Mouse (Mus musculus) heart, embryonic 16.5 days (tissue): ENCODE measurements around the gene Pgf. TPM values are rescaled to one million over a fixed set of nuclear protein-coding genes. Genes with fewer than 3 reads are reported as not detected.

ENCODE experiments used
- ATAC-seq: fragments of 200-750 bp; cut with Nextera tagmentation; replicated peaks from 2 replicates; pipeline ENCODE4 v1.8.0; 2017; ENCODE audit warnings: moderate number of reproducible peaks; ENCODE audit not compliant: insufficient read depth, low FRiP score; ENCODE audit errors: extremely low read depth
- H3K27ac ChIP-seq: fragments of 300-500 bp; sonication (generic); 2 replicates; pipeline ENCODE4 v1.5.1; 2014; ENCODE audit warnings: mild to moderate bottlenecking, low read length, control low read depth, moderate library complexity
- H3K27me3 ChIP-seq: fragments of 300-500 bp; sonication (generic); 2 replicates; pipeline ENCODE4 v1.6.1; 2014; ENCODE audit warnings: low read length, mixed read lengths; ENCODE audit not compliant: control insufficient read depth, insufficient read depth
- H3K36me3 ChIP-seq: fragments of 300-500 bp; sonication (generic); 2 replicates; pipeline ENCODE4 v1.6.1; 2014; ENCODE audit not compliant: control insufficient read depth, insufficient read depth
- H3K4me1 ChIP-seq: fragments of 300-500 bp; sonication (generic); 2 replicates; pipeline ENCODE4 v1.6.1; 2014; ENCODE audit warnings: low read length, mixed read lengths; ENCODE audit not compliant: control insufficient read depth, insufficient read depth
- H3K4me2 ChIP-seq: fragments of 300-500 bp; sonication (generic); 2 replicates; pipeline ENCODE4 v1.6.1; 2014; ENCODE audit warnings: low read depth, mild to moderate bottlenecking, control low read depth, low read length
- H3K4me3 ChIP-seq: fragments of 300-500 bp; sonication (generic); 2 replicates; pipeline ENCODE4 v1.5.1; 2014; ENCODE audit warnings: mild to moderate bottlenecking, control low read depth, low read length
- H3K9ac ChIP-seq: fragments of 300-500 bp; sonication (generic); 2 replicates; pipeline ENCODE4 v1.6.1; 2014; ENCODE audit warnings: low read length, control low read depth
- H3K9me3 ChIP-seq: fragments of 300-500 bp; sonication (generic); replicated peaks from 2 replicates; pipeline ENCODE4 v1.6.1; 2016; ENCODE audit warnings: low read length; ENCODE audit not compliant: control insufficient read depth
- whole genome bisulfite sequencing: fragments of 180-500 bp; shearing (Covaris S2); extraction: QIAGEN DNeasy Blood & Tissue Kit; methylation state at CpG from one replicate; pipeline ENCODE4 v1.1.7; 2014; 5-methylcytosine and 5-hydroxymethylcytosine counted together
- polyA plus RNA-seq: library from polyadenylated mRNA; unstranded; fragments of >200 nt; fragmentation: Nextera tagmentation; extraction: Ambion mirVana; gene quantifications from 2 replicates; pipeline ENCODE4 v1.2.1, GENCODE M21; 2015

The Pgf gene
- polyA plus RNA-seq, 1 experiment from 2014 or later: 9.2 TPM

- H3K9me3 ChIP-seq: no peaks in the 10 kb centered on the region
- H3K27me3 ChIP-seq: no peaks in the 10 kb centered on the region
- H3K4me3 ChIP-seq: no peak overlapping the region
- H3K36me3 ChIP-seq: 0 out of 2 replicates have a peak, but pooled peaks cover 2% of the 10 kb centered on the region
- no peak overlapping the region for H3K4me2 ChIP-seq
- no peak overlapping the region for H3K27ac ChIP-seq
- ATAC-seq: peak; percentile 21; the same call in 1 of the 2 replicates
- whole genome bisulfite sequencing: 72% methylated on average over 11 of the region's 11 CpGs
- H3K4me1 ChIP-seq: peaks cover 29% of the 10 kb centered on the region
- H3K9ac ChIP-seq: no peak overlapping the region
These were observed 7.2 kb downstream of the Pgf start for GRCm38 (mm10) chr12:85170284-85170947.

DNA sequence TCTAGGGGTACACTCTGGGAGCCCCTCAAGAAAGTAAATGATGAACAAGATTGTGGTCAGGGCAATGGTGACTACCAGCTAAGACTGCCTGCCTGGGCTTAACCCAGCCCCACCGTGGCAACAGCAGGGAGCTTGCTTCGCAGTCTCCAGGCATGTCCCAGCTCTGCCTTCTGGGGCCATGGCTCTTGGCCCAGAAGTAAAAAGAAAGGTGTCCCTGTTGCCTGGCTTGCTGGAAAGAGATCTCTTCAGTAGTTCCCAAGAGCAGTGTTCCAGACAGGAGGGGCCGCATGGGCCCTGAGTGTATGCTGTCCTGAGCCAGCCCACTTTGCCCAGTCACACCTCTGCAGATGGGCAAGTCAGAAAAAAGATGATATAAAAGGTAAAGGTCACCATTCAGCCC lies 7.7 kb downstream of the Pgf start:
- peak overlapping the region; percentile 52 for H3K4me2 ChIP-seq
- no peak overlapping the region for H3K9ac ChIP-seq
- peaks cover 24% of the 10 kb centered on the region for H3K4me1 ChIP-seq
- no peak for ATAC-seq
- no peak overlapping the region for H3K27ac ChIP-seq
- H3K9me3 ChIP-seq: no peaks in the 10 kb centered on the region
- H3K27me3 ChIP-seq: no peaks in the 10 kb centered on the region
- no peak overlapping the region for H3K4me3 ChIP-seq
- H3K36me3 ChIP-seq: 0 out of 2 replicates have a peak, but pooled peaks cover 2% of the 10 kb centered on the region
- WGBS: 60% methylated on average over 3 of the region's 3 CpGs

DNA sequence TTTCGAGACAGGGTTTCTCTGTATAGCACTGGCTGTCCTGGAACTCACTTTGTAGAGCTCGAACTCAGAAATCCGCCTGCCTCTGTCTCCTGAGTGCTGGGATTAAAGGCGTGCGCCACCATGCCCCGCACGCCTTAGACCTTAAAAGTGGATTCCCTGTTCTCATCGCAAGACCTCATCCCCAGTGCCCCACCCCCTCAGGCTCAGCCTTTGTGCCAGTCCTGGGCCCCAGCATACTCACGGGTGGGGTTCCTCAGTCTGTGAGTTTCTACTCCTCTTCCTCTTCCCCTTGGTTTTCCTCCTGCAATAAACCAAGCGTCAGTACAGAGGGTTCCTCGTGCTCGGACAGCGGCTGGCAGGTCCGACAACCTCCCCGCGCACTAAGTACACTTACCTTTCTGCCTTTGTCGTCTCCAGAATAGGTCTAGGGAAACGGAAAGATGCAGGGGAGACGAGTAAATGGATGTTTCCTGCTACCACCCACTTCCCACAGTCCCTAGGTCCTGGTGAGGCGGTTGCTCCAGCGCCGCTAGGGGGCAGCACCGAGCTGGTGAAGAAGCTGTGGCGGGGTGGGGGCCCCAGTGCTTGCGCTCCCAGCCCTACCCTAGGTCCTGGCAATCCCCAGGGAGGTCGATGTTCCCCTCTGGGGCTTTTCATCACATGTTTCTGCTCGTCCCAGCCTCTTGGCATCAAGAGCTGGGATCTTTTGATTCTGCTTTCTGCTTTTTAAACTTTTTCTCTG lies 8.3 kb downstream of the Pgf start:
- ATAC-seq: peak; percentile 62
- Histone ChIP-seq H3K4me1 (peaks cover 20% of the 10 kb centered on the region), H3K4me3 (no peak overlapping the region), H3K36me3 (0 out of 2 replicates have a peak, but pooled peaks cover 2% of the 10 kb centered on the region), H3K4me2 (peak overlapping the region; percentile 52), H3K9ac (peak overlapping the region; percentile 42; the same call in 1 of the 2 replicates), H3K9me3 (no peaks in the 10 kb centered on the region), H3K27ac (no peak overlapping the region), H3K27me3 (no peaks in the 10 kb centered on the region)
- WGBS: 28% methylated on average over 27 of the region's 27 CpGs

GRCm38 (mm10) chr12:85166631-85167030 lies 11.0 kb downstream of the Pgf start:
- 0 out of 2 replicates have a peak, but pooled peaks cover 2% of the 10 kb centered on the region for H3K36me3 ChIP-seq
- no peak overlapping the region for H3K4me3 ChIP-seq
- no peak overlapping the region for H3K9ac ChIP-seq
- H3K27me3 ChIP-seq: no peaks in the 10 kb centered on the region
- H3K4me2 ChIP-seq: no peak overlapping the region
- H3K9me3 ChIP-seq: no peaks in the 10 kb centered on the region
- WGBS: 79% methylated on average over 9 of the region's 9 CpGs
- H3K4me1 ChIP-seq: peaks cover 18% of the 10 kb centered on the region
- ATAC-seq: no peak
- no peak overlapping the region for H3K27ac ChIP-seq

- Histone ChIP-seq H3K4me3 (no peak overlapping the region), H3K9me3 (no peaks in the 10 kb centered on the region), H3K4me2 (no peak overlapping the region), H3K9ac (no peak overlapping the region), H3K27me3 (no peaks in the 10 kb centered on the region), H3K27ac (no peak overlapping the region), H3K4me1 (peaks cover 8% of the 10 kb centered on the region), H3K36me3 (0 out of 2 replicates have a peak, but pooled peaks cover 2% of the 10 kb centered on the region)
- WGBS: 67% methylated on average over 5 of the region's 5 CpGs
- ATAC-seq: no peak
These were observed 12.6 kb downstream of the Pgf start for GRCm38 (mm10) chr12:85164996-85165395.

DNA sequence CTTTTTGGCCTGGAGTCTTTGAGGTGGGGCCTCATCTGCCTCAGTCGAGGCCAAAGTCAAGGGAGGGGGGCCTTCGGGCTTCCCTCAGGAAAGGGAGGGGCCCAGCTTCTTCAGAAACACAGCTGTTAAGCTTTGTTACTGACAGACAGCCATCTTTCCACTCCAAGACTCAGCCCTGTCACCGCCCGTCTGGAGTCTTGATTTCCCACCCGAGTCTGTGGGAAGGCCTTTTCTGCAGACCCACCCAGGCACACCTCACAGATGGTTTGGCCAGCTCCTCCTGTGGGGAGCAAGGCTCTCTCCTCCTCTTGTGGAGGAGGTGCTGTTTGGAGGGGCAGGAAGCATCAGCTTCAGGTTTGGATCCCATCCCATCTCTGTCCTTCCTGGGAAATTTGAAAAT lies 18.0 kb downstream of the Pgf start:
- Histone ChIP-seq H3K9ac (no peak overlapping the region), H3K4me2 (no peak overlapping the region), H3K27ac (no peak overlapping the region), H3K27me3 (no peaks in the 10 kb centered on the region), H3K4me3 (no peak overlapping the region), H3K9me3 (no peaks in the 10 kb centered on the region), H3K4me1 (no peaks in the 10 kb centered on the region), H3K36me3 (no peaks in the 10 kb centered on the region)
- WGBS: 51% methylated on average over 5 of the region's 5 CpGs
- no peak for ATAC-seq

- ATAC-seq: no peak
- H3K4me1 ChIP-seq: no peaks in the 10 kb centered on the region
- H3K36me3 ChIP-seq: no peaks in the 10 kb centered on the region
- H3K27ac ChIP-seq: no peak overlapping the region
- no peaks in the 10 kb centered on the region for H3K27me3 ChIP-seq
- peaks cover 3% of the 10 kb centered on the region; the same call in 1 of the 2 replicates for H3K9me3 ChIP-seq
- no peak overlapping the region for H3K9ac ChIP-seq
- no peak overlapping the region for H3K4me3 ChIP-seq
- 73% methylated on average over 8 of the region's 8 CpGs for WGBS
- H3K4me2 ChIP-seq: no peak overlapping the region
These were observed 18.8 kb downstream of the Pgf start for GRCm38 (mm10) chr12:85158801-85159200.

DNA sequence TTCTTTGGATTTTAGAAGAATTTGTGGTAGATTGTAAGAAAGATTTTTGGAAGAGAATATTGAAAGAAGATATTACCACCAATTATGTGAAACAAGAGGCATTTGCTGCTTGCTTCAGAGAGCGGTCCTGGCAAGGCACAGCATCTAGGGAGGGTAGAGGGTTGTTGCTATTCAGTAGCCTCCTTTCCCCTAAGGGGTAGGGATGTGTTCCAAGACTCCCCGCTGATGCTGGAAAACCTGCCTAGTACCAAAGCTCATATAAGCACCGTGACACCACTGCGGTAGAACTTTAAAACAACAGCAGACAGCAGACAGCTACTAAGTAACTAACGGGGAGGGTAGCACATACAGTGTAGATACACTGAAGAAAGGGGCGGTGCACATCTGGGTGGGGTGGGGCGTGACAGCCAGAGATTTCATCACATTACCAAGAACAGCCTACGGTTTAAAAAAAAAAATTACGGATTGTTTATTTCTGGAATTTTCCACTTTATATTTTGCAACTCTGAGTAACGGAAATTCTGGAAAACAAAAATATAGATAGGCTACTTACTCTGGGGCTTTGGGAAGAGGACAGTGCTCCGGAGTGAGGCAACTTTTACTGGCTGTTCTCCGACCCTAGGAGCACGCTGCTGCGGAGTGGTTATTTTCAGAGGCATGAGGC lies 19.7 kb downstream of the Pgf start:
- WGBS: 83% methylated on average over 14 of the region's 14 CpGs
- Histone ChIP-seq H3K27me3 (no peaks in the 10 kb centered on the region), H3K9me3 (peaks cover 3% of the 10 kb centered on the region; the same call in 1 of the 2 replicates), H3K27ac (no peak overlapping the region), H3K36me3 (no peaks in the 10 kb centered on the region), H3K4me1 (no peaks in the 10 kb centered on the region), H3K4me3 (no peak overlapping the region), H3K4me2 (no peak overlapping the region), H3K9ac (no peak overlapping the region)
- no peak for ATAC-seq
